Comparison of ENCODE assay signal across 16 mouse cellular contexts in genomic region chr4:135361722-135362121, GRCm38 (mm10).
"Had no signal": no experiment of that assay in that cellular context is flagged by ENCODE, and none has a peak within 500 bp of the region (broad histone marks: within the 10 kb centered on the region; RNA-seq: fewer than 3 reads in every experiment).

No protein-coding gene starts in this region.

- DNase-seq: retina, postnatal 1 day; right cerebral cortex, adult 18-20 months; right cerebral cortex, postnatal 14 days; right cerebral cortex, postnatal 25 days; right cerebral cortex, postnatal 4 days; spleen, adult 18-20 months; thymus, adult 18-20 months; thymus, adult 2 months; thymus, postnatal 14 days; thymus, postnatal 25 days; thymus, postnatal 36 days; thymus, postnatal 4 days had no signal

- H3K4me1 ChIP-seq: neural tube, embryonic 12.5 days; neural tube, embryonic 15.5 days; stomach, embryonic 15.5 days had no signal

- H3K4me3 ChIP-seq: neural tube, embryonic 12.5 days; neural tube, embryonic 13.5 days; neural tube, embryonic 15.5 days; stomach, embryonic 15.5 days had no signal

- H3K9ac ChIP-seq: neural tube, embryonic 12.5 days; neural tube, embryonic 13.5 days; neural tube, embryonic 15.5 days; stomach, embryonic 15.5 days had no signal

- H3K27ac ChIP-seq: neural tube, embryonic 12.5 days; neural tube, embryonic 13.5 days; neural tube, embryonic 15.5 days; stomach, embryonic 15.5 days had no signal

- H3K9me3 ChIP-seq: neural tube, embryonic 12.5 days; neural tube, embryonic 13.5 days; neural tube, embryonic 15.5 days; stomach, embryonic 15.5 days had no signal

- H3K36me3 ChIP-seq: neural tube, embryonic 12.5 days; neural tube, embryonic 13.5 days; neural tube, embryonic 15.5 days; stomach, embryonic 15.5 days had no signal

- H3K27me3 ChIP-seq: neural tube, embryonic 12.5 days; neural tube, embryonic 13.5 days; neural tube, embryonic 15.5 days; stomach, embryonic 15.5 days had no signal

- H3K4me2 ChIP-seq: neural tube, embryonic 12.5 days; neural tube, embryonic 13.5 days; neural tube, embryonic 15.5 days; stomach, embryonic 15.5 days had no signal
